Mouse (Mus musculus) fat pad, adult 2 months (tissue): ENCODE results near the gene Pld5.

Experiments
- DNase-seq: peaks from one replicate; pipeline ENCODE4 v3.0.0-alpha.2; 2011; ENCODE audit warnings: low read depth, low spot score; ENCODE audit errors: extremely low read depth

The Pld5 gene

GRCm38 (mm10) chr1:175967004-175967745, 307.9 kb downstream of the Pld5 start:
- no peak for DNase-seq

DNA sequence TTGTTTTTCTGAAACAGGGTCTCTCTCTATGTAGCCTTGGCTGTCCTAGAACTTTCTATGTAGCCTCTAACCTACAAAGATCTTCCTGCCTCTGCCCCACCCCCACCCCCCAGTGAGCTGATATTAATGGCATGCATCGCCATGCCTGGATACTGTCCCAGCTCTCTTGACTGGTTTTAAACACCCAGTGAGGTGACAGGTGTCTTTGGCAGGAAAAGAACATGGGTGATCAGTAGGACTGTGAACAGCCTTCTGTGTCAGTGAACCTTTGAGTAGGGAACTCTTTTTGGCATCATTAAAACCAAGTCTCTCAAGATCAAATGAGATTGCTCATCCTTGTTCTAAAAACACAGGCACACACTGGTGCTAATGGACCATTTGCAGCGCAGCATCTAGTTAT, 313.3 kb downstream of the Pld5 start:
- no peak for DNase-seq

GRCm38 (mm10) chr1:175950851-175951250, 324.3 kb downstream of the Pld5 start:
- no peak for DNase-seq

DNA sequence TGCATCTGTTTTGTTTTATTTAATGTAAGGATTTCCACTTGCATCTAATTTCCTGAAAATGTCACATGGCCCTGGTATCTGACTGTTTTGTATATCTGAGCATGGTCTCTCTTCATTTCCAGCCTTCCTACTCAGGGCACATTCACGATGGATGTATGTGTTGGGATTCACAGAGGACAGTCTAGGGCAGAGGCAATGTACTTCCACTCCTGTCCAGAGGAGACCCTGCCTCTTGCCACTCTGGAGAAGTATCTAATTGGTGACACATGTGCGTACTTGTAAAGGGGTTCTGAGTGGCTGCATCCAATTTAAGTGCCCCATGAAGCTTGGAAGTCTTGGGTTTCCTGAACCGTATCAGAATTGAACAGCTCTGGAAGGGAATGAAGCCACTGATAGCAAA, 324.7 kb downstream of the Pld5 start:
- no peak for DNase-seq

GRCm38 (mm10) chr1:175946718-175947315, 328.3 kb downstream of the Pld5 start:
- DNase-seq, result no peak

DNA sequence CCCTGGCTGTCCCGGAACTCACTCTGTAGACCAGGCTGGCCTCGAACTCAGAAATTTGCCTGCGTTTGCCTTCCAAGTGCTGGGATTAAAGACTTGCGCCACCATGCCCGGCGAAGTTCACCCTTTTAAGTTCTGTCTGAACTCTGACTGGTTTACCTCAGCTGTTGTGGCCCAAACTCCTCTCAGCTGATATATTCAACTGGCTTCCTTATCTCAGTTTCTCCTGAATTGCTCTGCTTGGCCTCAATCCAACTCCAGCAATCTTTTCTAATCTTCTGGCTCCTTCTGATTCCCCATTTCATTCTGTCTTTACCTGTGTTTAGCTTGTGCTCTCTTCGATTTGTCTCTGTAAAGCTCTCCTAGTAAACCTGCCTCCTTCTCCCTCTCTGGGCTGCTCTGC, 331.9 kb downstream of the Pld5 start:
- no peak for DNase-seq

DNA sequence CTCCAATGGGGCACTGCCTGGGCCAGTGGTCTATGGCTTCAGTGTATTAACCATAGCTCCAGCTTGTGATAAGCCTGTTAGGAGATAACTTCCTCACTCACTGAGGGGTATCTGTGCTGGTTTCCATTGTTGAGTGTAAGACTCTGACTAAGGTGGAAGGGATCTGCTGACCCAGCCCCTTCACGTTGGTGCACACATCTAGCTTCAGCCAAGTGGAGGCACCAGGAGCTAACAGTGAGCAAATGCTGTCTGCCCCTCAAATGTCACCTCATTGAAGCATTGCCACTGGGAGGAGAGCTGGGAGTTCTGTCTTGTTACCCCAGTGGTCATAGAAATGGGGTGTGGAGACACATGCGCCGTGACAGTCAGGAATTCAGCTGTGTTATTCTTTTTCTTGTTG, 336.4 kb downstream of the Pld5 start:
- DNase-seq, result no peak

DNA sequence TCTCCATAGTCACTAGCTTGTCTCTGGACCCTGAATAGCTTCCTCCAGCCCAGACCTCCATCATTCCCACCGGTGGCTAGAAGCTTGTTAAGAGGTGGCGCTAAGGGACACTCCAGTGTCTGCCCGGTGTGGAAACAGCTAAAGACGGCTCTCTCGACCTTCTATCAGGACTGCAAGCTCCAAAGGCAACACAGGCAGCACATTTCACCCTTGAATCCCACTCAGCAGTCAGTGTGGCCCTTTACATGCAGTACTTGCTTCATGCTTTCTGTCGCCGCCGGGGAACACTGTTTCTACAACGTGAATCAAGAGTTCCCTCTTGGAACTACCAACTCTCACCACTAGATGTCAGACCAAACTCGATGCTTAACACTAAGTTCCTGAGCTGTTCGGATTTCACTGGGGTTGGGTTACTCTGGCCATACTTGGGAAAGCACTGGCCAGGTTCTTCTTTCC, 338.8 kb downstream of the Pld5 start:
- DNase-seq, result no peak

- no peak for DNase-seq
Observed at GRCm38 (mm10) chr1:175931391-175931790, 343.7 kb downstream of the Pld5 start.

GRCm38 (mm10) chr1:175923848-175924787, 351.0 kb downstream of the Pld5 start:
- DNase-seq, result no peak

- DNase-seq, result no peak
Observed at GRCm38 (mm10) chr1:175921091-175921490, 354.0 kb downstream of the Pld5 start.

- no peak for DNase-seq
Observed at GRCm38 (mm10) chr1:175920029-175920428, 355.1 kb downstream of the Pld5 start, which contains the start of gene Gm38100. Gene Gm38100, plus strand, starts transcription at chr1:175920329.

DNA sequence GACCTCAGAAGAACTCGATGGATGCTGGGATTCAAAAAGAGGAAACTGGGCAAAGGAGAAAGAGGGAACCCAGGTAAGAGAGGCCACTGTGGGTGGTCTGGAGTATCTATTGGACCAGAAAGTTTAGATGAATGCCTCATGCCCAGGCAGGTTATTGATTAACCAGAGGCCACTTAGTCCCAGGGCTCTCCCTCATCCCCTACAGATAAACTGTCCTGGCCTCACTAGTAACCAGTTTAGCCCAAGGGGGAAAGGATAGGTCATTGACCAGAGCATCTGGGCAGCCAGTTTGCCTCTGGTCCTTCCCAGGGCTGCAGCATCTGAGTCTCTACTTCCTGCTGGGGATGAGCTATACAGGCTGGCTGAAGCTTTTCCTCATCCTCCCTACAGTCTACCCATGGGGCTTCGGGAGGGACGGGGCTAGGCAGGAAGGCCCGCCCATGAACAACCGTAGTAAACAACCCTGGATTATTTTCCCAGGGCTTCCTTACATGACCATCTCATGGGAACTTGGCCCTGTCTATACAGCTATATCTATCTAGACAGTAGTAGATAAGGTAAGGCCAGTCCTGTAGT, 361.3 kb downstream of the Pld5 start:
- DNase-seq, result no peak
